Mouse (Mus musculus): ENCODE measurements around the gene Wbp2nl. TPM values are rescaled to one million over a fixed set of nuclear protein-coding genes. Genes with fewer than 3 reads are reported as not detected.

The Wbp2nl gene
- total RNA-seq (2021): not detected

DNA sequence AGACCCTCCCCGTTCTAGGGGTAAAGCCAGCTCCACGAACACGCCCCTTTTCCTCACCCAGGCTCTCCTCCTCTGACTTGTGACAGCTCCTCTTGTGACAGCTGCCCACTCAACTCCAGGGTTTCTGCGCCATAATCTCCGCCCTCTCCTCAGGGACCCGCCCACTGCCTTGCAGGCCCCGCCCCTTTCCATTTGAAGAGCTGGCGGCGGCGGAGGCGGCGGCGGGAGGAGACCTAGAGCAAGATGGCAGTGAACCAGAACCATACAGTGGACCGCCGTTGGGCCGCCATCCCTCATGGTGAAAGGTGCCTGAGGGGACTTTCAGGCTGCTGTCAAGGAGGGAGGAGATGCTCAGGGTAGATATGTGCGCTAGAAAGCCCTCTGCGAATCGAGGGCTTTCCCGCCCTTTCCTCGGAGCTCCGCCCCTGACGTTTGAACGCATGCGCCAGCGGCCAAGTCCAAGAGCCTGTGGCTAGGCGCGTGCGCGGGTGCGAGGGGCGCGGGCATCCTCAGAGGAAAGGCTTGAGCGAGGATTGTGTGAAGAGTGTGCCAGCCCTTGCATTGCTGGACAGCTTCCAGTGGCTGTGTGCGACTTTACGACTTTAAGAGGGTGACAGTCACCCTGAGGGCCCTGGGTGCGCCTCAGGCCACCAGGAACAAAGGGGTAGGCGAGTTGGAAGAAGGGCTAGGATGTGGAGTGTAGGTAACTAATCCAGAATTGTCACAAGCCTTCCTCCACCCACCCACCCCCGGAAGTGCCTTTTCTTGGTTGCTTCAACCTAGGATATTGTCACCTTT is at the start of gene Wbp2nl:
Gene Wbp2nl, plus strand, starts transcription at position 191 of the 798 bp plus-strand sequence.
- no peak for DNase-seq (ENCODE audit: low spot score in 2 of 2)
- intact Hi-C loops (cut with DNase I): loop anchor here (10.0 kb wide), 1 partner anchor 116 kb away; no protein-coding TSS in a partner anchor

DNA sequence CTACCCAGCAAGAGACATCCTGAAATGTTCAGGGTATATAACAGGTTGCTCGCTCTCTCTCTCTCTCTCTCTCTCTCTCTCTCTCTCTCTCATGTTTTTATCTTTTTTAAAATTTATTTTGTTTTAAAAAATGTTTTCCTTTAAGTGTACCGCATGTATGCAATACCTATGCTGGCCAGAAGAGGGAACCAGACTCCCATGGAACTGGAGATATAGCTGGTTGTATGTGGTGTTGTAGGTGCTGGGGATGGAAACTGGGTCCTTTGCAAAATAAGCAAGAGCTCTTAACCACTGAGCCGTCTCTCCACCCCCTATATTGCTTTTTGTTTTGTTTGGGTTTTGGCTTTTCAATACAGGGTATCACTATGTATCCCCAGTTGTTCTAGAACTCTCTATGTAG is 47.2 kb upstream of the Wbp2nl start:
- DNase-seq (ENCODE audit: low spot score in 2 of 2): no peak
- intact Hi-C loops (cut with DNase I): no loop called here

DNA sequence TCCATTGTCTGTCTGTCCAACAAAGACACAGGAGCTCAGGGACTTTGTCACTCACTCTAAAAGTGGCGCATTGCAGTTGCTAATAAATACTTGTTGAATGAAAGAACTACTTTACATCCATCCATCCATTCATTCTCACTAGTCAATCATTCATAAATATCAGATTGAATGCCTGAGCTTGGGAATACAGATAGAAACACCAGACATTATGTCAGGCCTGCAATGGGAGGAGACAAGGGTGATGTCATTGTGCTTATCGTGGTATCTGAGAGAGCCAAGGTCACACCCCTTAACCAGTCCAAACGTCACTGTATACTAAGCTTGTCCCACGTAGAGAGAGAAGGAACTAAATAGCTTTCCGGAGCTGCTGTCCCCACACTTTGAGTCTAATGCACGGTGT is 46.7 kb upstream of the Wbp2nl start, which contains the start of gene 1500009C09Rik:
Gene 1500009C09Rik, plus strand, starts transcription at position 301 of the 400 bp plus-strand sequence.
- intact Hi-C loops (cut with DNase I): no loop called here
- no peak for DNase-seq (ENCODE audit: low spot score in 2 of 2)

DNA sequence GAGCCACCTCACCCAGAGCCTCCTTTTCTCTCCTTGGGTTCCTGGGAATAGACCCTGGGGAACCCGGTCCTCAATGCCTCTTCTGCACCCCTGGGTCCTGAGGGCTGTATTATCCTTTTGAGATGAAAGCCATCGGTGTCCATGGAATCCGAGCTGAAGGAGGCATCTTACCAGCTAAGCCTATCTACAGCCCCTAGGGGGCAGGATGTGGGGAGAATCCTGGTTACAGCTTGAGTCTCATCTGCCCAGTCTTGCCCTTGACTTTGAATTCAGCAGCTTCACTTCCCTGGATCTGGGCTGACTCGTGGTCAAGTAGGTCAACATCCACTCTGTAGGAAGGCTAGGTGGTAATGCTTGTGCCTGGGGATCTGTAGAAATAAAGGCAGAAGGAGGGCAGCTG is 43.5 kb upstream of the Wbp2nl start:
- intact Hi-C loops (cut with DNase I): no loop called here

DNA sequence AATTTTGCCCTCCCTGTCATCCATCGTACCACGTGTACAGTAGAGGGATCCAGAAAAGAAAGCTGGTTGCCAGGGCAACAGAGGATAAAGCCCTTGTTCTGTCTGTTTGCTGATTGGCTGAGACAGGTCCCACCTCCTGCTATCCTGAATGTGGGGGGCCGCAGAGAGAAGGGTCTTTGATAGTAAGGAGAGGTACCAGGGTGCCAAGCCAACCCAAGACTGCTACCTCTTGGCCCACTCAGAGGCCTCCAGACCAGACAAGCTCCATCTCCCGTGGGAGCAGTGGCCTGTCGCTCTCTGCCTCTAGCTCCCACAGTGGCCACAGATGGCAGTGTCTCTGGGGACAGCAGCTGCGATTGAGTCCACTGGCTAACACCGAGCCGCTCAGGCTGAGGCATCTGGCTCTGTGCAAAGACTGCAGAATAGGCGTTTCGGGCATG is 42.8 kb upstream of the Wbp2nl start:
- DNase-seq (ENCODE audit: low spot score in 2 of 2): peak; percentile 91 to 97
- intact Hi-C loops (cut with DNase I): no loop called here

More for the DNA sequence above, 43.5 kb upstream of the Wbp2nl start:
- peak in 1 of 2 experiments; percentile 68 for DNase-seq (ENCODE audit: low spot score in 2 of 2)

DNA sequence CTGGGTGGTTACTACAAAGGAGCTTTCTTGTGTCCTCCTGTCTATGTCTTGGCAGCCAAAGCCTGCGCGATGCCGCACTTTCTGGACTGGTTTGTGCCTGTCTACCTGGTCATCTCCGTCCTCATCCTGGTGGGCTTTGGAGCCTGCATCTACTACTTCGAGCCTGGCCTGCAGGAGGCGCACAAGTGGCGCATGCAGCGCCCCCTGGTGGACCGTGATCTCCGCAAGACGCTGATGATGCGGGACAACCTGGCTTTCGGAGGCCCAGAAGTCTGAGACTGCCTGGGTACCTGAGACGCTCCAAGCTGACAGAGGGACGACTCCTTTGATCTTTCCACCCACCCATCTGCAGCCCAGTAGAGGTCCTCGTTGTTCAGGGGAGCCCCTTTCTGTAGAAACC is 39.2 kb upstream of the Wbp2nl start:
- intact Hi-C loops (cut with DNase I): no loop called here
- peak; percentile 77 to 80 for DNase-seq (ENCODE audit: low spot score in 2 of 2)

DNA sequence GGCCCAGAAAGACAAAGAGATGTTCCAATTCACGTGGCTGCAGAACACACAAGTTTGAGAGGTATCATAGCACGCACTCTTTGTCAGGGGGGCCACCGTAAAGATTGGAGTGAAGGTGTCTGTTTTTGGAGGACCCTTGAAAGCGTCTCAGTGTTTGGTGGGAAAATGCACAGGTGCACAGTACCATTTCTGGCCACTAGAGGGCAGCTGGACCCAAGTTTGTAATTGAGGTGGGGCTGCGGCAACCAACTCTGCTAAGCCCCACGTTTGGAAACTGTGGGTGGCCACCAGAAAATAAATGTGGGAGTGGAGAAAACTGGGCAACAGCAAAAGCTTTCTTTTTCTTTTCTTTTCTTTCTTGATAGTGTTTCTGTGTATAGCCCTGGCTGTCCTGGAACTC is 32.4 kb upstream of the Wbp2nl start:
- intact Hi-C loops (cut with DNase I): loop anchor here (1.0 kb wide), 1 partner anchor 151 kb away; no protein-coding TSS in a partner anchor
- peak; percentile 74 to 78 for DNase-seq (ENCODE audit: low spot score in 2 of 2)

DNA sequence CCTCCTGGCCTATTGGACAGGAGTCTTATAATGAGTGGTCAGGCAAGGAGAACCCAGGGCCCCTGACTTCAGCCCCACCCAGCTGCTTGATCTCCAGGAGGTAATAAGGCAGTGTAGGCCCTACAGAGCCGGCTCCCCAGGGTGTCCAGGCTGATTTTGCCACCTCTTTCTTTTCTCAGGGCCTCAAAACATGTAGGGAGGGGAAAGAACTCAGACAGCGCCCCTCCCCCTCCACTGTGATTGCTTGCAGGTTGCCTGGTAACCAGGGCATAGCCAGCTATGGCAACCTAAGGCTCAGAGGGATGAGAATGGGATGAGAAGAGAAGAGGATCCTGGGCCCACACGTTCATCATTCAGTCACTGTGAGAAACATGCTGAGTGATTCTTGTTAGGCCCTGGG is 30.6 kb upstream of the Wbp2nl start:
- DNase-seq (ENCODE audit: low spot score in 2 of 2): peak; percentile 46 to 51

DNA sequence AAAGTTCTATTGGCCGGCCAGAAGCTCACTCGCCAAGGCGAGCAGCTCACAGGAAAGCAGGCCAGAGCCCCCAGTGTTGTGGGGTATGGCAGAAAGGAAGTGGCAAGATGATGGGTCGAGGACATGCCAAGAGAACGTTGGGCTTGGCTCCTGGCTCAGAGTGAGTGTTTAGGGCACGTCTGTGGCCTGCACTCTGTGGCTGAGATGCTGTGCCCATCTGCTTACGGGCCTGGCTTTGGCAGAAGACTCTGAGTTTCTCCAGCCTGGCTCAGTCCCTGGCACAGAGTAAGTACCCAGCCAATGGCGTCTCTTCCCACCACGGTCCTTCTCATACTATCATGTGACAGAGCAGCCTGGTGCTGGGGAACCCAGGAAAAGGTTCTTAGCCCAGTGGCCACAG is 30.0 kb upstream of the Wbp2nl start:
- DNase-seq (ENCODE audit: low spot score in 2 of 2): no peak
- intact Hi-C loops (cut with DNase I): no loop called here

More for the DNA sequence above, 30.6 kb upstream of the Wbp2nl start:
- intact Hi-C loops (cut with DNase I): no loop called here

DNA sequence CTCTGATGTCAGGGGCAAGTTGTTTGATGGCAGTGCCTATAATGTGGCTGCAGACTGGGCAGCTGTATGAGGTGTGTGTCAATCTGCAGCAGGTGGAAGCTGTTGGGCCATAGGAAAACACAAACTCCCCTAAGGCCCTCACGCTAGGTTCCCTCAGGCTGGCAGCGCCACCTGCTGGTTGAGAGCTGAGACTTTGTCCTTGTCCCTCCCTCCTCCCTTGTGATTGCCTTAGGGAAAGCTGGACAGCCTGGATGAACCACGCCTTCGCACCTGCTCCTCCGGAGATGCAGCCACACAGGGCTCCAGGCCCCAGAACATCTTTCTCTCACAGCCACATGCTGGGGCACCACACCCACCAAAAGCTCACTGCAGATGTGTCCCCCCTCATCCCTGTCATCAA is 27.6 kb upstream of the Wbp2nl start:
- peak; percentile 72 to 73 for DNase-seq (ENCODE audit: low spot score in 2 of 2)
- intact Hi-C loops (cut with DNase I): loop anchor here (10.0 kb wide), 1 partner anchor 1244 kb away; the partner anchor contains the start of gene Ttll1

DNA sequence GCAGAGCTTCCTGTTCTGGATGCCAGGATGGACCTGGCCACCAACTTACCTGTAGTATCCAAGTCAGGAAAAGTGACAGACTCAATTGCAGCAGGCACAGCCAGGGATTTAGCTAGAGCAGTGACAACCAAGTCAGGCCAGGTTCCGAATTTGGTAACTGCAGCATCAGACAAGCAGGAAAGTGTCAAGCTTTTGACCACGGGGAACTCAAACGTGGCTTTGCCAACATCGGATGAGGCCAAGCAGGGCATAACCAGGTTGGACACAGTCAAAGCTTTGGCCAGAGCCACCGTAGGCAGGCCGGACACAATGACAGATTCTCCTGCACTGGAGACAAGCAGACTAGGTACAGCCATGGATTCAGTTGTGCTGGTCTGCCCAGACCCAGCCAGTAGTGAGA is 26.5 kb upstream of the Wbp2nl start:
- intact Hi-C loops (cut with DNase I): loop anchor here (10.0 kb wide), 1 partner anchor 1243 kb away; the partner anchor contains the start of gene Ttll1
- DNase-seq (ENCODE audit: low spot score in 2 of 2): no peak

DNA sequence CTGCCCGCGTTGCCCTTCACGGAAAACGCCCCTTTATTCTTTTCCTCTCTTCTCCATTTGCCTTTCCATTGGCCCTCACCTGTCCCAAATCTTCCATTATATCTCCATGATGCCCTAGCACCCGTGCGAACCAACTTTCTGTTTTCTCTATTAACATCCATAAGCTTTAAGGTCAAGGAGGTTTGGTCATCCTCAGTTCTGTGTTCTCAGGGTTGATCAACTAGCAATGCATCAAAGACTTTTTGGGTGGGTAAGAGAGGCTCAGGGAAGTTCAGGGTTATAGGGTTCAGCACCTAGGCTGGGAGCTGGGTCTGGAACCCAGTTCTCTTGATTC is 24.2 kb upstream of the Wbp2nl start, which contains the start of gene Sept3:
Gene Sept3, plus strand, starts transcription at position 301 of the 334 bp plus-strand sequence.
- DNase-seq (ENCODE audit: low spot score in 2 of 2): no peak
- intact Hi-C loops (cut with DNase I): loop anchor here (10.0 kb wide), 1 partner anchor 1240 kb away; the partner anchor contains the start of gene Ttll1

DNA sequence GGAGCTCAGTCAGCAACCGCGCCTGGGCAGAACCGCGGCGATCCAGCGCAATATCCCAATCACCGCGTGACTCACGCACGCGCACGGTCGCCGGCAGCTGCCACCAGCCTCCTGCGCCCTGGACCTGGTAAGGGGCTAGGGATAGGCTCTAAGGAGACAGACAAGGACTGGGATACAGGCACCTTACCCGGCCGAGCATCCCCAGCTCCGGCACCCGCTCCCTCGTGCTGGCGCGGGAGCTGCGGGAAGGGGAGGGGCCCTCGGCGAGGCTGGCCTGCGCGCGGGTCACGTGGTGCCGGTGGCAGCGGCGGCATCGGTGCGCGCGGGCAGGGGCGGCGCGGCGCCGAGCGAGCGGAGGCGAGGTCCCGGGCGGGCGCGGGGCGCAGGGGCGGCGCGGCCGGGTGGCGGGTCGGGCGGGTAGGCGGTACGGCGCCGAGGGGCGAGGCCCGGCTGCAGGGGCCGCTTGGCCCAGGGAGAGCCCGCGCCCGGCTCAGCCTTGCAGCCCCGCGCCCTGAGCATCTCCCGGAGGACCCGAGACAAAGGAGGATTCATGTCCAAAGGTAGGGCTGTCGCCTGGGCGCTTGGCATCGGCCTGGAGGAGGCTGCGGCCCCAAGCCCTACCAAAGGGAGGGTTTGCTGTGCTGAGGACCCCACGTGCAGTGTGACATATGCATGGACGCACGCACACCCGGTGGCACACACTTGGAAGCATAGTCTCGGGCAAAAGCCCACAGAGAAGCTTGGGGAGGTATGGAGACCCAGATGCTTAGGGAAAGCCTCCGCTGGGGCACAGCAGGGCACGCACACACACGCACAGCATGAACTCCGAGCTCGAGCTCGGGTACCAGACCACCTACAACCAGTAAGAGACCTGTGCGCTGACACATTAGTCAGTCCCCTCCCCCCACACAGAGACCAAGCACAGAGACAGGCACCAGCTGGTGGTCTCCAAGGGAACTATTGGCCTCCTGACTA is 23.5 kb upstream of the Wbp2nl start:
- peak; percentile 81 to 83 for DNase-seq (ENCODE audit: low spot score in 2 of 2)
- intact Hi-C loops (cut with DNase I): loop anchor here (5.0 to 10.0 kb wide), 2 partner anchors 62 to 1240 kb away; partner anchors contain the start of genes Naga, Pheta2, Smdt1 and Ttll1

DNA sequence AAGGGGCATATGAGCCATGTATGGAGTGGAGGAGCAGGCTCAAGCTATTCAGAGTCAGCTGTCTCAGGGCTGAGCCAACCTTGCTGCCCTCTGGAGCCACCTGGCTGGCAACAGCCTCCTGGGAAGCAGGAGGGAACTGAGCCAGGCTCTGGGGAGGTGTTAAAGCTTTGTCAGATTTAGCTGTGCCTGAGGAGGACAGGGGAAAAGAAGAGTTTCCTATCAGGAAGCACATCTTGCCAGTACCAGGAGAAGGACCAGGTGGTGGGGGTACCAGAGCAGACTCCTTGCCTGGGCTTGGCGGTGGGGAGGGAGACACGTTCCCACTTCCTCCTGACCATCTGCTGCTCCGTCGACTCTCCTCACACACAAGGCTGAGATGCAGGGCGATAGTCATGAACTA is 21.2 kb upstream of the Wbp2nl start:
- DNase-seq (ENCODE audit: low spot score in 2 of 2): peak; percentile 55 to 86
- intact Hi-C loops (cut with DNase I): loop anchor here (5.0 to 10.0 kb wide), 2 partner anchors 60 to 1237 kb away; partner anchors contain the start of genes Naga, Pheta2, Smdt1 and Ttll1

DNA sequence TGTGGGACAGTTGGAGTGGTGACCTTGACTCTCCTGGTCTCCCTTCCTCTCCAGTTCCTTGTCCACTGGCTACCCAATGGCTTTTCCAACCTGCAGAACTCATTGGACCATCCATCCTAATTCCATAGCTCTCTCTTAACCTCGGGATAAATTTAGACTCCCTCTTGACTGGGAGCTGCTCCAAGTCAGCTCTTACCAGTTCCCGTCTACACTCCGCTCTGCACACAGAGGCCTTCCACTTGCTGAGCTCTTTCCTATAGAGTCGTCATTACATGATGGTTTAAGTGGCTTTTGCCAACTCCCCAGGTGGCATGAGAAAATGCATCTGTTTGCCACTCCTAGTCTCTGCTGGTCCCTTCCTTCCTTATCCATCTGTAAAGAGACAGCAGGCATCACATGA is 18.1 kb upstream of the Wbp2nl start:
- intact Hi-C loops (cut with DNase I): no loop called here
- DNase-seq (ENCODE audit: low spot score in 2 of 2): no peak

DNA sequence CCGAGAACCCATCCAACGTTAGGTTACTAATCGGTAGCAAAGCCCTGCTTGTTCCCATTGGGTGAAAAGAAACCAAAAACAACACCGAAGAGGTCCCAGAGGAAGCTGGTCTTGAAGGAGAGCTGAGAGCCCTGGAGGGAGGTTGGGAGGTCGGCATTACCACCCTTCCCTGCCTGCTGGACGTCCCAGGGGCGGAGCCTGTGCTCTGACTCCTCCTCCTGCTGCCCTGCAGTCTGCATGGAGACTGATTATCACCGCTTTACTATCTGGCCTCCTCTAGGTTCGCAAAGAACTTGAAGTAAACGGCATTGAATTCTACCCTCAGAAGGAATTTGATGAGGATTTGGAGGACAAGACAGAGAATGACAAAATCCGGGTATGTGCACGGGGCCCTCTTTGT is 12.6 kb upstream of the Wbp2nl start:
- no peak for DNase-seq (ENCODE audit: low spot score in 2 of 2)
- intact Hi-C loops (cut with DNase I): no loop called here

DNA sequence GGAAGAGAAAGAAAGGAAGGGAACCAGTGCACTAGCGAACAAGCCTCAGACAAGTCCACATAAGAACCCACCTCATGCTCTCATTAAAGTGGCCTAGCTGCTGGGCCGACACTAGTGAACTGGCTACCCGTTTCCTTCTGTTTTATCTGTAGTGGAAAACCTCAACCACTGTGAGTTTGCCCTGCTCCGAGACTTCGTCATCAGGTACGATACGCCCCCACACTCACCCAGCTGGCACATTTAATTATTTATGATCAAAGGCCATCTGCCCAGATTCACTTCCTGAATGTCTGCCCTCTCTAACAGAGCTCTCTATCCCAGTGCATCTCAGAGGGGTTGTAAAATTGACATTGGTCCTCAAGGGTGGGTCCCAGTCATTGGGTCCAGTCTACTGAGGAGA is 8.5 kb upstream of the Wbp2nl start:
- intact Hi-C loops (cut with DNase I): loop anchor here (10.0 kb wide), 1 partner anchor 125 kb away; no protein-coding TSS in a partner anchor
- no peak for DNase-seq (ENCODE audit: low spot score in 2 of 2)

DNA sequence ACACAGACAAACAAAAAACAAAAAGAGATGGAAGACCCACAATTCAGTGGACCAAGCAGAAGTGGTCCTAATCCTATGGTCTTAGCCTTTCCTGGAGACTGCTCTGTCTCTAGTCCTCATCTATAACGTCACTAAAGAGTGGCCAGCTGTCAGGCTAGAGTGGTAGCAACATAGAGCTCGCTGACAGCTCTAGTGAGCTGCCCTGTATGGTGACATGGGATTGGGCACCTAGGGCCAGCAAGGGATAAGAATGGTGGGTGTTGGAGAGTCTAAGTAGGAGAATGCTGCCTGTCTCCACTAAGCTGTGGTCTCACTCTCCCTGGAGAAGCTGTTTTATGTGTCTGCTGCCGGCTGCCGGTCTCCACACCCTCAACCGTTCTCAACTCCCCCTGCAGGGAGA is 5.9 kb upstream of the Wbp2nl start:
- intact Hi-C loops (cut with DNase I): loop anchor here (10.0 kb wide), 1 partner anchor 122 kb away; no protein-coding TSS in a partner anchor
- no peak for DNase-seq (ENCODE audit: low spot score in 2 of 2)

DNA sequence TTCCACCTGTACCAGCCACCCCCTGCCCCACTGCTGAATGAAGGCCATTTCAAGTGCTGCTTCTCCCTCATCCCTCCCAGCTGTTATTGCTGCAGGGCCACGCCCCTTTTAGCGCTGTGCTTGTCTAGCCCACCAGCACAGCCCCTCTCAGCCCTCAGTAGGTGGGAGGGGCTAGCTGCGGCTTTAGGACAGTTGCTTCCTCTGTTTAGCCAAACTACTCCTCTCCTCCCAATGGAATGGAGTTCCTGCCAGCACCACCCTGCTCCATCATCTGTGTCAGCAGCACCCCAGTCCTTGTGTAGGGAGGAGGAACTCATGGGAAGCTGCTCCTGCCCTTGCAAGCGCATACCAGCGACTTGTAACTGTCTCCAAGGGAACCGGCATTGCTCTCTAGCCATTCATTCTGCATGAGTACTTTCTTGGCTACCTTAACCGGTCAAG is 5.5 kb upstream of the Wbp2nl start:
- intact Hi-C loops (cut with DNase I): loop anchor here (10.0 kb wide), 1 partner anchor 122 kb away; no protein-coding TSS in a partner anchor
- DNase-seq (ENCODE audit: low spot score in 2 of 2): no peak

Data from left cerebral cortex, postnatal 25 days (tissue).